ENCODE assay signal across 13 mouse cellular contexts in the genomic region with DNA sequence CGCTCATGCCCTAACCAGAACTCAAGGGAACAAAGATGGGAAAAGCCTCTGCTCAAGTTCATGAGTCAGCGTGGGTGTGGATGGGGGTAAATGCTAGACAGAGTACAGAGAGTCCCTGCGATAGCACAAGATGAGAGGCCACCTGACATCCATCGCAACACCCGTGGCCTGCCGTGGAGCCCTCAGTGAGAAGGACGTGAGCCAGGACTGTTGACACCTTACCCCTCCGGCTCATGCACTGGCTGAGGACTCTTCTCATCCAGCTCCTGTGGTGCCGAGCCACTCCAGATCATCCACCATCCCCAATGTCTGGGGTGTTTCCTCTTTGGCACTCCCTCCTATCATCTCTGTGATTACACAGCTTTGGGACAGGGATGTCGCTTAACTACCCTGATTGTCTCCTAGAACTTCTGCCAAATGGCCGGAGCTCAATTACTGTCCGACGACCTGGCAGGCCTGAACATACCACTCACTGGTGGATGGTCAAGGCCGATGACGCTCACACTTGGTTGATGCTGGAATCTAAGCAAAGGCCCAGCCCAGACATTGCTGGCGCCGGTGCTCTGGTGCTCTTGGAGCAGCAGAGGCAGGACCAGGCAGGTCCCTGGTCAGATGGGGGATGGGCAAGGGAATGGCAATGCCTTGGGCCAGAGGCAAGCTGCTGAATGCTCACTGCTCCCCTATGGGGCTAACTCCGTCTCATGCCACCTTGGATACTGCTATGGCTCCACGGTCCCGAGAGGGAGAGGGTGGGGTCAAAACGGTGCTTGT. TPM values are rescaled to one million over a fixed set of nuclear protein-coding genes. Genes with fewer than 3 reads are reported as not detected.
DNase-seq lines count a peak whose midpoint lies in the region; ATAC-seq lines count a peak whose summit lies in the region.
"Had no signal": no experiment of that assay in that cellular context is flagged by ENCODE, and none has a peak within 500 bp of the region (broad histone marks: within the 10 kb centered on the region; RNA-seq: fewer than 3 reads in every experiment).

No protein-coding gene starts in this region.

- no peak overlapping the region for H3K4me3 ChIP-seq in kidney, embryonic 15.5 days (replicated peaks)
- no peak overlapping the region for H3K4me3 ChIP-seq in forebrain, embryonic 11.5 days (ENCODE audit: low read depth, low read length)
- H3K4me3 ChIP-seq: forebrain, embryonic 13.5 days had no signal

- no peak overlapping the region for H3K27ac ChIP-seq in kidney, embryonic 15.5 days
- H3K27ac ChIP-seq in forebrain, embryonic 11.5 days (ENCODE audit: low read depth, low read length): no peak overlapping the region
- H3K27ac ChIP-seq: forebrain, embryonic 13.5 days; macrophage had no signal

- no peaks in the 10 kb centered on the region for H3K36me3 ChIP-seq in kidney, embryonic 15.5 days
- no peaks in the 10 kb centered on the region for H3K36me3 ChIP-seq in forebrain, embryonic 11.5 days (ENCODE audit: control insufficient read depth, insufficient read depth, low read length)

- peaks cover 93% of the 10 kb centered on the region for H3K4me1 ChIP-seq in kidney, embryonic 15.5 days
- H3K4me1 ChIP-seq in forebrain, embryonic 11.5 days (replicated peaks; ENCODE audit: control insufficient read depth, insufficient read depth, low read length): peaks cover 25% of the 10 kb centered on the region

- H3K27me3 ChIP-seq in kidney, embryonic 15.5 days: peaks cover 22% of the 10 kb centered on the region; the same call in 1 of the 2 replicates
- H3K27me3 ChIP-seq in forebrain, embryonic 11.5 days (ENCODE audit: control insufficient read depth, insufficient read depth, low read length): no peaks in the 10 kb centered on the region

- DNase-seq in cerebellum, adult 11 months: peak; percentile 47
- no peak for DNase-seq in cerebellum, postnatal 4 days (ENCODE audit: low spot score in 2 of 2)
- DNase-seq in kidney, postnatal 25 days: no peak
- peak; percentile 52 for DNase-seq in brain, adult 2 months (ENCODE audit: low read depth, low spot score)
- DNase-seq in heart, postnatal 25 days (ENCODE audit: low spot score): peak; percentile 43
- no peak for DNase-seq in right cerebral cortex, adult 2 months (ENCODE audit: low spot score in 2 of 2)
- DNase-seq in forebrain, embryonic 11.5 days (ENCODE audit: low spot score): no peak
- DNase-seq: kidney, postnatal 36 days; liver had no signal

- 50% methylated on average over 21 of the region's 21 CpGs for WGBS in kidney, embryonic 15.5 days
- WGBS in forebrain, embryonic 11.5 days: 81% methylated on average over 21 of the region's 21 CpGs

- ATAC-seq in kidney, embryonic 15.5 days (replicated peaks; ENCODE audit: low FRiP score): no peak
- no peak for ATAC-seq in forebrain, embryonic 11.5 days (replicated peaks; ENCODE audit: low FRiP score)
- ATAC-seq: forebrain, embryonic 13.5 days had no signal

- 0 out of 2 replicates have a peak overlapping the region, but pooled peaks have one; percentile 9 for H3K9ac ChIP-seq in kidney, embryonic 15.5 days
- H3K9ac ChIP-seq in forebrain, embryonic 11.5 days (ENCODE audit: low read length): no peak overlapping the region
- H3K9ac ChIP-seq: forebrain, embryonic 13.5 days had no signal

- no peaks in the 10 kb centered on the region for H3K9me3 ChIP-seq in kidney, embryonic 15.5 days (replicated peaks)
- no peaks in the 10 kb centered on the region for H3K9me3 ChIP-seq in forebrain, embryonic 11.5 days (ENCODE audit: control insufficient read depth, low read length)
- H3K9me3 ChIP-seq: forebrain, embryonic 13.5 days had no signal

- intact Hi-C loops in heart, postnatal 25 days (cut with DNase I): loop anchor here (2.0 kb wide), 1 partner anchor 25 kb away; a partner anchor contains a TSS

- no peak overlapping the region for H3K4me2 ChIP-seq in kidney, embryonic 15.5 days
- no peak overlapping the region for H3K4me2 ChIP-seq in forebrain, embryonic 11.5 days (ENCODE audit: low read depth, low read length, severe bottlenecking)
- H3K4me2 ChIP-seq: forebrain, embryonic 13.5 days had no signal

RNA-seq across cellular contexts. Expression of a gene that starts 25.8 kb away (rescaled TPM):
- polyA plus RNA-seq in kidney, embryonic 15.5 days (2015; fragmentation: Nextera tagmentation; extraction: Ambion mirVana): 9.2 and 10.0 TPM in 2 replicates
- 10 to 100 TPM; 15.2 to 18.4 TPM for total RNA-seq in heart, postnatal 25 days (2021)
- polyA plus RNA-seq in forebrain, embryonic 11.5 days (2014; fragmentation: Nextera tagmentation; extraction: Ambion mirVana): 4.0 TPM in 2 replicates
- total RNA-seq: neutrophil, adult 5-6 weeks had no signal

RNA-seq across cellular contexts. Expression of a gene that starts 53.0 kb away (rescaled TPM):
- 13.4 and 15.5 TPM in 2 replicates for polyA plus RNA-seq in kidney, embryonic 15.5 days (2015; fragmentation: Nextera tagmentation; extraction: Ambion mirVana)
- total RNA-seq in heart, postnatal 25 days (2021): 1 to 10 TPM; 4.8 to 6.3 TPM
- 8.0 and 8.9 TPM in 2 replicates for polyA plus RNA-seq in forebrain, embryonic 11.5 days (2014; fragmentation: Nextera tagmentation; extraction: Ambion mirVana)

Comparison
In these comparisons a context has a peak if more than half of its experiments do, and no peak if none do; other contexts are left out.
1. DNase-seq: peak in cerebellum, adult 11 months (single experiment), brain, adult 2 months (single experiment) and heart, postnatal 25 days (single experiment); none in cerebellum, postnatal 4 days (0 of 2), kidney, postnatal 25 days (0 of 2), right cerebral cortex, adult 2 months (0 of 2) and forebrain, embryonic 11.5 days (single experiment).